In the genomic region with DNA sequence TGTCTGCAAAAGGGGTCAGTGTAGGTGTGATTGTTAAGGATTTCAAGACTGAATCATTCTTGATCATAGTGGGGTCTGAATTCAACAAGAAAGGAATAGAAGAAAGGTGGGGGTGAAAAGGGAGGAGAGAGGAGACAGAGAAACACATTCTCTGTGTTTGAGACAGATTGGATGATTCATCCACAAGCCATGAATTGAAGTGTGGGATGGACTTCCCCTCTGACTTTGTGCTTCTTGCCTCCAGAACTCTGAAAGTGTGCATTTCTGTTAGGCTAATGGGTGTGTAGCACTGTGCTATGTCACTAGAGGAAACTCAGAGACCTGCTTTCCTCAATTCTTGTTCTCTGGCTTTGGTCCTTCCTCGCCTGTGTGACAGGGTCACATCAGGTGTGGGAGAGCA, we compare ENCODE assay signal across 13 mouse cellular contexts. TPM values are rescaled to one million over a fixed set of nuclear protein-coding genes. Genes with fewer than 3 reads are reported as not detected.
DNase-seq lines count a peak whose midpoint lies in the region; ATAC-seq and TF ChIP-seq lines count a peak whose summit lies in the region.
"Had no signal": no experiment of that assay in that cellular context is flagged by ENCODE, and none has a peak within 500 bp of the region (broad histone marks: within the 10 kb centered on the region; RNA-seq: fewer than 3 reads in every experiment).

No protein-coding gene starts in this region.

- peaks cover 40% of the 10 kb centered on the region for H3K4me1 ChIP-seq in intestine, embryonic 14.5 days (replicated peaks; ENCODE audit: control insufficient read depth, insufficient read depth, low read length)
- H3K4me1 ChIP-seq in intestine, postnatal 0 days (replicated peaks; ENCODE audit: control insufficient read depth, insufficient read depth, low read length), result no peaks in the 10 kb centered on the region
- H3K4me1 ChIP-seq in limb, embryonic 13.5 days, result peaks cover 71% of the 10 kb centered on the region

- H3K27ac ChIP-seq in intestine, embryonic 14.5 days (ENCODE audit: low read depth), result peak overlapping the region; percentile 79
- no peak overlapping the region for H3K27ac ChIP-seq in intestine, postnatal 0 days (ENCODE audit: low read depth, low read length)
- peak overlapping the region; percentile 89 for H3K27ac ChIP-seq in limb, embryonic 13.5 days

- no peak overlapping the region for H3K4me3 ChIP-seq in intestine, embryonic 14.5 days (ENCODE audit: low read depth, low read length)
- H3K4me3 ChIP-seq in intestine, postnatal 0 days (ENCODE audit: low read depth, low read length), result no peak overlapping the region
- no peak overlapping the region for H3K4me3 ChIP-seq in C2C12 (ENCODE audit: insufficient read depth, poor library complexity, severe bottlenecking)
- no peak overlapping the region for H3K4me3 ChIP-seq in limb, embryonic 13.5 days

- H3ac ChIP-seq in C2C12 (ENCODE audit: control insufficient read depth, insufficient read length, low read depth), result peak overlapping the region; percentile 12

- no peak overlapping the region for H3K9ac ChIP-seq in intestine, embryonic 14.5 days (ENCODE audit: low read length)
- no peak overlapping the region for H3K9ac ChIP-seq in intestine, postnatal 0 days (ENCODE audit: low read depth, low read length)
- H3K9ac ChIP-seq in limb, embryonic 13.5 days, result no peak overlapping the region
- H3K9ac ChIP-seq: forebrain, postnatal 0 days had no signal

- ATAC-seq in intestine, embryonic 14.5 days (replicated peaks; ENCODE audit: low FRiP score, low TSS enrichment, low read depth), result no peak
- no peak for ATAC-seq in intestine, postnatal 0 days
- ATAC-seq in limb, embryonic 13.5 days (ENCODE audit: low FRiP score, low read depth), result no peak
- ATAC-seq: forebrain, postnatal 0 days; inflammation-experienced regulatory T-cells, adult 6 months; midbrain, embryonic 16.5 days had no signal

- no peaks in the 10 kb centered on the region for H3K9me3 ChIP-seq in intestine, embryonic 14.5 days (ENCODE audit: control insufficient read depth, low read length)
- H3K9me3 ChIP-seq in intestine, postnatal 0 days (ENCODE audit: control insufficient read depth), result no peaks in the 10 kb centered on the region
- H3K9me3 ChIP-seq in limb, embryonic 13.5 days, result no peaks in the 10 kb centered on the region

- H3K27me3 ChIP-seq in intestine, embryonic 14.5 days (replicated peaks; ENCODE audit: control insufficient read depth, insufficient read depth, low read length), result no peaks in the 10 kb centered on the region
- no peaks in the 10 kb centered on the region for H3K27me3 ChIP-seq in intestine, postnatal 0 days (replicated peaks; ENCODE audit: control insufficient read depth, insufficient read depth, low read length)
- H3K27me3 ChIP-seq in C2C12 (ENCODE audit: control insufficient read depth, insufficient read depth, insufficient read length), result no peaks in the 10 kb centered on the region
- H3K27me3 ChIP-seq in limb, embryonic 13.5 days, result no peaks in the 10 kb centered on the region

- no peak overlapping the region for H3K4me2 ChIP-seq in intestine, embryonic 14.5 days (ENCODE audit: low read length)
- H3K4me2 ChIP-seq in intestine, postnatal 0 days (replicated peaks; ENCODE audit: low read depth), result no peak overlapping the region
- H3K4me2 ChIP-seq in limb, embryonic 13.5 days (replicated peaks), result peak overlapping the region; percentile 28

- no peak for TF ChIP-seq CTCF in intestine, postnatal 0 days (IDR thresholded peaks at IDR 0.05; ENCODE audit: low read depth)
- no peak for TF ChIP-seq CTCF in C2C12 (IDR thresholded peaks at IDR 0.05; ENCODE audit: control insufficient read depth, insufficient read depth, insufficient read length)

- no peaks in the 10 kb centered on the region for H3K36me3 ChIP-seq in intestine, embryonic 14.5 days (ENCODE audit: control insufficient read depth, insufficient read depth, low read length)
- H3K36me3 ChIP-seq in intestine, postnatal 0 days (ENCODE audit: control insufficient read depth, insufficient read depth), result no peaks in the 10 kb centered on the region
- H3K36me3 ChIP-seq in C2C12 (ENCODE audit: control insufficient read depth, insufficient read depth), result no peaks in the 10 kb centered on the region
- no peaks in the 10 kb centered on the region for H3K36me3 ChIP-seq in limb, embryonic 13.5 days

- no peak for DNase-seq in intestine, embryonic 14.5 days (ENCODE audit: low spot score)
- DNase-seq in brain, adult 2 months (ENCODE audit: low read depth, low spot score), result peak; percentile 73
- DNase-seq in right cerebral cortex, adult 2 months (ENCODE audit: low spot score in 2 of 2), result no peak
- no peak for DNase-seq in cerebellum, adult 18-20 months
- DNase-seq: cerebellum, adult 11-12 months; lung, adult 18-20 months; right cerebral cortex, postnatal 4 days had no signal

- WGBS in intestine, embryonic 14.5 days, result 64% methylated on average over 1 of the region's 1 CpGs
- 82% methylated on average over 1 of the region's 1 CpGs for WGBS in intestine, postnatal 0 days
- WGBS in limb, embryonic 13.5 days, result 64% methylated on average over 1 of the region's 1 CpGs

- H3K79me2 ChIP-seq in C2C12 (ENCODE audit: control insufficient read depth, insufficient read depth), result no peaks in the 10 kb centered on the region

- H3K79me3 ChIP-seq in C2C12 (ENCODE audit: low read depth), result no peaks in the 10 kb centered on the region

TF ChIP-seq in C2C12, 6 proteins besides CTCF, POLR2A, EP300 and RAD21:
- TF ChIP-seq CEBPB (IDR thresholded peaks at IDR 0.05; ENCODE audit: low read depth) (no peak), FOSL1 (IDR thresholded peaks at IDR 0.05; ENCODE audit: insufficient read depth, low read length, poor library complexity, severe bottlenecking) (no peak), MYOG (IDR thresholded peaks at IDR 0.05; ENCODE audit: control insufficient read depth, extremely low read depth, insufficient read length) (no peak), USF1 (IDR thresholded peaks at IDR 0.05; ENCODE audit: low read depth) (no peak), MYOD1 (IDR thresholded peaks at IDR 0.05; ENCODE audit: control insufficient read depth, insufficient read length, low read depth) (no peak), MAX (IDR thresholded peaks at IDR 0.05) (no peak)
TF ChIP-seq in C2C12: peak in this region for 0.

RNA-seq across cellular contexts. Expression of gene Hhat, which starts 15.2 kb away (rescaled TPM):
- 14.1 and 15.0 TPM in 2 replicates for polyA plus RNA-seq in intestine, embryonic 14.5 days (2014; fragmentation: Nextera tagmentation; extraction: Ambion mirVana)
- polyA plus RNA-seq in intestine, postnatal 0 days (2015; fragmentation: Nextera tagmentation; extraction: Ambion mirVana), result 4.5 and 4.8 TPM in 2 replicates
- 3.9 TPM for polyA plus RNA-seq in C2C12 (2012; fragmentation: generic; extraction: Trizol)
- 10.3 and 10.6 TPM in 2 replicates for polyA plus RNA-seq in limb, embryonic 13.5 days (2015; fragmentation: Nextera tagmentation; extraction: Ambion mirVana)
